Mouse (Mus musculus): ENCODE measurements around the gene Ptprr. TPM values are rescaled to one million over a fixed set of nuclear protein-coding genes. Genes with fewer than 3 reads are reported as not detected.

The Ptprr gene
- polyA plus RNA-seq, 1 experiment, result 59.4 TPM

DNA sequence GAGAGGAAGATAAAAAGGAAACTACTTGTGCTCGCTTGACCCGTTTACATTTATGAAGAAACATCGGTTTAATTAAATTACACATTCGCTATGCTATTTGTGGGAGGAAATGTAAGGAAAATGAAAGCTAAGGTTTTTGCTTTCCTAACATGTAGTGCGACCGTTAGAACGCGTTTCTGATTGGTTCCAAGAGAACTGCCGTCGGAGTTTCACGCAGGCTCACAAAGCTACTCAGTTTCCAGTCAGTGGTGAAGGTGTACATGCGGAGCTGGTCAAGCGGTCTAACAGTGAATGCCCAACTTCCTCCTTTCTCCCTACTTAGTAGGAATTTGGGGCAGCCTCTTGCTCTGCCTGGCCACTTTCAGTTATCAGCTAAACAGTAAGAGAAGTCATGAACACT lies 78.5 kb downstream of the Ptprr start:
- no peak overlapping the region for H3K27ac ChIP-seq (ENCODE audit: insufficient read depth, low read length)
- H3K4me3 ChIP-seq (replicated peaks; ENCODE audit: insufficient read depth, low read depth, low read length), result no peak overlapping the region

DNA sequence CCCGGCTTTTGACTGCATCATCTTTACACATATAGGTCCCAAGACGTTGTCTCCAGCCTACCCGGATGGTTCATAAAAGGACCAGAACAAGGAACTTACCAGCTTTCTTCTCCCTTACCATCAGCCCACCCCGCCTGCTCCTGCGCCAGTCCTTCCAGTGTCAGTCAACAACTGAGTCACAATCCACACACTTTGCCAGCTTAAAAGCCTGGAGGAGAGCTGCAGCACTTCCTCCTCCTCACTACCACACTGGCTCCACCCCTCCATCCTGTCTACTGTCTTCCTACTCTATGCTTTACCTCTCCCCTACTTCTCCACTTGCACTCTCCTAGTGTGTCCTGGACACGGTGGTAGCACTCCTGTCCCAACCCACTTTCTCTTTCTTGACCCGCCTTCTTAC lies 80.5 kb downstream of the Ptprr start:
- no peaks in the 10 kb centered on the region for H3K27me3 ChIP-seq (ENCODE audit: control insufficient read depth, insufficient read depth, low read length)
- peaks cover 12% of the 10 kb centered on the region; the same call in 1 of the 2 replicates for H3K4me1 ChIP-seq (ENCODE audit: control insufficient read depth, insufficient read depth, low read length)
- TF ChIP-seq CTCF (IDR thresholded peaks at IDR 0.05; ENCODE audit: borderline replicate concordance, insufficient read depth, low read depth, low read length), result no peak
- no peak for TF ChIP-seq POLR2A (IDR thresholded peaks at IDR 0.05; ENCODE audit: borderline replicate concordance, insufficient read depth, low read length)
- no peak overlapping the region for H3K4me3 ChIP-seq (replicated peaks; ENCODE audit: insufficient read depth, low read depth, low read length)
- H3K27ac ChIP-seq (ENCODE audit: insufficient read depth, low read length), result no peak overlapping the region
- no peak for DNase-seq
- WGBS, result 94% methylated on average over 7 of the region's 7 CpGs

More for the DNA sequence above, 78.5 kb downstream of the Ptprr start:
- Histone ChIP-seq H3K4me1 (ENCODE audit: control insufficient read depth, insufficient read depth, low read length) (peaks cover 12% of the 10 kb centered on the region; the same call in 1 of the 2 replicates), H3K27me3 (ENCODE audit: control insufficient read depth, insufficient read depth, low read length) (no peaks in the 10 kb centered on the region)
- TF ChIP-seq CTCF (IDR thresholded peaks at IDR 0.05; ENCODE audit: borderline replicate concordance, insufficient read depth, low read depth, low read length) (no peak), POLR2A (IDR thresholded peaks at IDR 0.05; ENCODE audit: borderline replicate concordance, insufficient read depth, low read length) (no peak)
- DNase-seq, result no peak
- 92% methylated on average over 13 of the region's 13 CpGs for WGBS

GRCm38 (mm10) chr10:116108176-116108575 lies 90.2 kb downstream of the Ptprr start:
- WGBS, result 8% methylated on average over 4 of the region's 4 CpGs
- peak; percentile 80 to 91 for DNase-seq
- H3K4me3 ChIP-seq (replicated peaks; ENCODE audit: insufficient read depth, low read depth, low read length), result no peak overlapping the region
- TF ChIP-seq POLR2A (IDR thresholded peaks at IDR 0.05; ENCODE audit: borderline replicate concordance, insufficient read depth, low read length) (no peak), CTCF (IDR thresholded peaks at IDR 0.05; ENCODE audit: borderline replicate concordance, insufficient read depth, low read depth, low read length) (no peak)
- no peaks in the 10 kb centered on the region for H3K27me3 ChIP-seq (ENCODE audit: control insufficient read depth, insufficient read depth, low read length)
- no peak overlapping the region for H3K27ac ChIP-seq (ENCODE audit: insufficient read depth, low read length)
- peaks cover 15% of the 10 kb centered on the region for H3K4me1 ChIP-seq (ENCODE audit: control insufficient read depth, insufficient read depth, low read length)

DNA sequence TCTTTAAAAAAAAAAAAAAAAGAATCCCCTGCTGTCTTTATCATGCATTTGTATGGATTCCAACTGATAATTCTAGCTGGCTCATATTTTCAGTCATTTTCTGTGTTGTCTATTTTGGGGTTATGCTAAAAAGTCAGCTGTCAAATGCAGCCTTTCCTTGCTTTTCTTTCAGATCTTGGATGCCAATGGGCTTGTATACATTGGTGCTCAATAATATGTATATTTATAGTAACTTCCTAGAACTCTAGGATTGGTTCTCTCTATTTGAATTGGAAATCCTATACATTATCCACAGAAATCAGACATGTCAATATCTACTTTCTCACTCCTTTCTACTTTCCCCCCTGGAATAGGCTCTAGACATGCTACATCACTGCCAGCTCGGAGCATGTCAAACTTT lies 90.7 kb downstream of the Ptprr start:
- no peak for TF ChIP-seq CTCF (IDR thresholded peaks at IDR 0.05; ENCODE audit: borderline replicate concordance, insufficient read depth, low read depth, low read length)
- no peak for TF ChIP-seq POLR2A (IDR thresholded peaks at IDR 0.05; ENCODE audit: borderline replicate concordance, insufficient read depth, low read length)
- 94% methylated on average over 1 of the region's 1 CpGs for WGBS
- H3K4me3 ChIP-seq (replicated peaks; ENCODE audit: insufficient read depth, low read depth, low read length), result no peak overlapping the region
- no peak overlapping the region for H3K27ac ChIP-seq (ENCODE audit: insufficient read depth, low read length)
- H3K4me1 ChIP-seq (ENCODE audit: control insufficient read depth, insufficient read depth, low read length), result peaks cover 15% of the 10 kb centered on the region
- DNase-seq, result no peak
- no peaks in the 10 kb centered on the region for H3K27me3 ChIP-seq (ENCODE audit: control insufficient read depth, insufficient read depth, low read length)

- no peak for DNase-seq
- Histone ChIP-seq H3K27ac (ENCODE audit: insufficient read depth, low read length) (no peak overlapping the region), H3K4me1 (ENCODE audit: control insufficient read depth, insufficient read depth, low read length) (peaks cover 2% of the 10 kb centered on the region; the same call in 1 of the 2 replicates), H3K27me3 (ENCODE audit: control insufficient read depth, insufficient read depth, low read length) (no peaks in the 10 kb centered on the region), H3K4me3 (replicated peaks; ENCODE audit: insufficient read depth, low read depth, low read length) (no peak overlapping the region)
- WGBS, result 95% methylated on average over 11 of the region's 11 CpGs
- TF ChIP-seq CTCF (IDR thresholded peaks at IDR 0.05; ENCODE audit: borderline replicate concordance, insufficient read depth, low read depth, low read length), result no peak
- TF ChIP-seq POLR2A (IDR thresholded peaks at IDR 0.05; ENCODE audit: borderline replicate concordance, insufficient read depth, low read length), result no peak
Observed at GRCm38 (mm10) chr10:116112868-116113267, 94.9 kb downstream of the Ptprr start.

DNA sequence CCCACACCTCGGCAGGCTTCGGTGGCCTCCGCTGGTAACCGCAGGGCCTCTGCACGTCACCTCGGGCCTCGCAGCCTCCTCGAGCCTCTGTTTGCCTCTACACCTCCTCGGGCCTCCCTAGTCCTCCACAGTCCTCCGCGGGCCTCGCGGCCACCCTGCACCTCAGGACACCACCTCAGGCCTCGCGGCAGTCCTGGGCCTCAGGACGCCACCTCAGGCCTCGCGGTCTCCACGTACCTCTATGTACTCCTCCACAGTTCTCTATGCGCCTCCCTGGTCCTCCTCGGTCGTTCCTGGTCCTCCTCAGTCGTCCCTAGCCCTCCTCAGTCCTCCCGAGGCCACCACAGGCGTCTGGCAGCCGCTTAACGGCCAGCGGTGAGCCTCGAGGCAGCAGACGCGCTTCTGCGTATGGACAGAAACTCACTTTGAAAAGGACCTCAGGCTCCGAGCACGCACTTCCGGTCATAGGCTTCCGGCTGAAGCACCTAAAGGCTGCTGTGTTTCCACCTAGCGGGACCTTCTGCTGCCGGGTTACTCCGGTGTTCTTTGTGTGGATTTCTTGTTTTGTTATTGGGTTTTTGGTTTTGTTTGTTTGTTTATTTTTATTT lies 96.0 kb downstream of the Ptprr start, which contains the start of gene 4933416C03Rik:
TSS of gene 4933416C03Rik (minus strand) at position 51 of the 608 bp plus-strand sequence.
- H3K27ac ChIP-seq (ENCODE audit: insufficient read depth, low read length), result no peak within 1 kb of the TSS
- 95% methylated on average over 39 of the region's 39 CpGs for WGBS

DNA sequence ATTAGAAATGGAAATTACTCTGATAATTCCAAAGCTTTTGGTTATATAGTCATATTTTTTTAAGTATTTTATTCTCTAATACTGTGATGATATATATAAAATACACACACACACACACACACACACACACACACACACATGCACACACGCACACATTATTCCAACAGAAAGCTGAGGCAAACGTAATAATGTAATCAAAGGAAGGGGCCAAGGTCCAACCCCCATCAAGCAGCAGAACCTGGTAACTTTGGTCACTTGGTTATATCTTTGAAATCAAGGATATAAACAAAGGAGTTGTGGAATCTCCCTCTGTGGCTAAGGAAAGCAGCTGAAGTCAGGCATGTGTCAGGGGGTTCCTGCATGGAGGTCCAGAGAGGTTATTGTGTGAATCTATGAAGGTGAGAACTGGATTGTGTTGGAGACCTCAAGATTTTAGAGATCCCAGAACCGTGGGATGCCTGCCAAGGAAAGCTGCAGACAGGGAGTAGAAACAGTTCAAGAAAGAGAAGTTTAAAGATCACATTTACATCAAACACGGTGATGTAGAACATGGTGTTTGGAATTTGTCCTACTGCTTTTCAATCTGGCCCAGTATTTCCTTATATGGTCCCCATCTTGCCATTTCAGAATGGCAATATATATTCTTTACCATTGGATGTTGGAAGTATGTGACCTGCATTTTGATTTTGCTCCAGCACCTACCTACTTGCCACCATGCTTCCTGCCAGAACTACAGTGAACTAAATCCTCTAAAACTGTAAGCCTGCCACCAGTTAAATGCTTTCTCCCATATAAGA lies 98.1 kb downstream of the Ptprr start:
- 62% methylated on average over 4 of the region's 4 CpGs for WGBS
- TF ChIP-seq POLR2A (IDR thresholded peaks at IDR 0.05; ENCODE audit: borderline replicate concordance, insufficient read depth, low read length) (no peak), CTCF (IDR thresholded peaks at IDR 0.05; ENCODE audit: borderline replicate concordance, insufficient read depth, low read depth, low read length) (no peak)
- no peak for DNase-seq
- H3K27me3 ChIP-seq (ENCODE audit: control insufficient read depth, insufficient read depth, low read length), result no peaks in the 10 kb centered on the region
- no peaks in the 10 kb centered on the region for H3K4me1 ChIP-seq (ENCODE audit: control insufficient read depth, insufficient read depth, low read length)
- no peak overlapping the region for H3K27ac ChIP-seq (ENCODE audit: insufficient read depth, low read length)
- no peak overlapping the region for H3K4me3 ChIP-seq (replicated peaks; ENCODE audit: insufficient read depth, low read depth, low read length)

More for the DNA sequence above, 96.0 kb downstream of the Ptprr start, which contains the start of gene 4933416C03Rik:
- Histone ChIP-seq H3K4me3 (replicated peaks; ENCODE audit: insufficient read depth, low read depth, low read length) (no peak within 1 kb of the TSS), H3K27me3 (ENCODE audit: control insufficient read depth, insufficient read depth, low read length) (no peaks in the 10 kb centered on the region), H3K4me1 (ENCODE audit: control insufficient read depth, insufficient read depth, low read length) (no peaks in the 10 kb centered on the region)
- no peak for DNase-seq
- TF ChIP-seq POLR2A (IDR thresholded peaks at IDR 0.05; ENCODE audit: borderline replicate concordance, insufficient read depth, low read length) (no peak), CTCF (IDR thresholded peaks at IDR 0.05; ENCODE audit: borderline replicate concordance, insufficient read depth, low read depth, low read length) (no peak)
